Mouse (Mus musculus): ENCODE measurements around the gene Pdcd5.

Pdcd5 gene

GRCm38 (mm10) chr7:35640072-35640471 lies 7.2 kb downstream of the Pdcd5 start:
- no peak for DNase-seq

DNA sequence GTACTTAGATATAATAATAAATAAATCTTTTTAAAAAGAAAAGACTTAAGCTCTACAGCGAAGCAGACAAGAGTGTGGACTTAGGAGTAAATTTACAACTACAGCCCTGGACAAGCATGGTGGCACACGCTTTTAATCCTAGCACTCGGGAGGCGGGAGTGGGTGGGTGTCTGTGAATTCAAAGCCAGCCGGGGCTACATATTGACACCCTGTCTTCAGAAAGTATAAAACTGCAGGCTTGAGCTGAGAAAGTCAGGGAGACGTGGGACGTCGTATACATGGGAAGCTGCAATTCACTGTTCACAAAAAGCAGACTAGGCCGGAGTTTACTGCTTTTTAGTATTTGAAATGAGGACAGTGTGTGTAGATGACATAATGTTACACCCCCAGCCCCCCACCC lies 10.4 kb downstream of the Pdcd5 start:
- DNase-seq = no peak

DNA sequence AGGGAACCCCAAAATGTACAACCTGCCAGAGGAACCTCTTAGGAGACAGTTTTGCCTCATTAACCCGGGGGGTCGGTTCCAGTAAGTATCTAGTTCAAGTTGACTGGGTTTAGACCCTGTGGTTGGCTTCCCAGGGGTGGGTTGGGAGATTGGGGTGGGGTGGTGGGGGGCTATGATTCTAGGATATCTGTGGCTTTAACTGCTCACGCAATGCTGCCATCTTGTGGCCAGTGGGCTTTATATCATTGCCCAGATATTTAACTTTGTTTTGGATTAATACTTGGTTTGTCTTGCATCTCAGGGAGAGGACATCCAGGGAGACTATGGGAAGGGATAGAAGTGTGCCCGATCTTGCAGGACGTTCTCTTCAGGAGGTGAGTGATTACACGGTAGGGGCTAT lies 11.1 kb downstream of the Pdcd5 start:
- DNase-seq = peak; percentile 75

DNA sequence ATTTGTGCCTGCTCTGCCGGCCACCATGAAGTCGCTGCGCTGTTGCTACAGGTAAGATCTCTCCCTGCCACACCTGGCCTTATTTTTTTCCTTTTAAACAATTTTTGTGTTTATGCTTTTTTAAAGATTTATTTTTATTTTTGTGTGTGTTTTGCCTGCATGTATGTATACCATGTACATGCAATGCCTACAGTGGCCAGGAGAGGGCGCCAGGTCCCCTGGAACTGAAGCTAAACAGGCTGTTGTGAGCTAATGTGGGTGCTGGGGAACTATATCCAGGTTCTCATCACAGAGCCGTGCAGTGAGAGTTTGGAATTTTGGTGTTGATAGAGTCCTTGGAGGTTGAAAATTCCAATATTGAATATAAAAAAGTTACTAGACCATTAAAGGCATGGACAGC lies 18.8 kb downstream of the Pdcd5 start:
- DNase-seq = peak; percentile 73

DNA sequence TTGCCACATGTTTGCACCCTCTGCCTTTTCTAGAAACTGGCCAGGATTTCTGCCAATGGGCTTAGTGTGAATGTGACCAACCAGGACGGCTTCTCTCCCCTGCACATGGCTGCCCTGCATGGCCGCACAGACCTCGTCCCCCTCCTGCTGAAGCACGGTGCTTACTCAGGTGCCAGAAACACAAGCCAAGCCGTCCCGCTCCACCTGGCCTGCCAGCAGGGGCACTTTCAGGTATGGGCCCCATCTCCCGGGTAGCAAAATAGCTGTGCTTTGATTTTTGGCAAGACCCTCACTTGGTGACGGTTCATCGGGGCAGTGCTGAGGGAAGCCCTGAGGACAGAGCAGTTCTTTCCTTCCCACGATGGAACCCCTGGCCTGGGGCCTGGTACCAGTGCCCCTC lies 19.9 kb downstream of the Pdcd5 start:
- no peak for DNase-seq

GRCm38 (mm10) chr7:35626038-35626437 lies 21.3 kb downstream of the Pdcd5 start:
- no peak for DNase-seq

- no peak for DNase-seq
These were observed 24.7 kb downstream of the Pdcd5 start for GRCm38 (mm10) chr7:35622626-35623025.

- DNase-seq = no peak
These were observed 29.8 kb downstream of the Pdcd5 start for GRCm38 (mm10) chr7:35617513-35617912.

GRCm38 (mm10) chr7:35609245-35609644 lies 38.1 kb downstream of the Pdcd5 start:
- DNase-seq = no peak

DNA sequence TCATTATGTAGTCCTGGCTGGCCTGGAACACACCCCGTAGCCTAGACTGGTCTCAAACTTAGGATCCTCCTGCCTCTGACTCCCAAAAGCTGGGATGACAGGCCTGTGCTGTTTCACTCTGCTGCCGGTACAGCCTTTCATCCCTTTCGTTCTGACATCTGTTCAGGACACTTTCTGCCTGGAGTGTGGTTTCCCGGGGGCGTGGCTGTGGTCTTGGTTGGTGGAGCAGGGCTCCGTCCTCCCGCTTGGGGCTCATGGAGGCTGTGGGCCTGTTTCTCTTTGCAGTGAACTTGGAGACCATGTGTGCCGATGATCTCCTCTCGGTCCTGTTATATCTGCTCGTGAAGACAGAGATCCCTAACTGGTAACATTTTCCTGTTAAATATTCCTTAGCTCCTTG lies 40.5 kb downstream of the Pdcd5 start:
- no peak for DNase-seq

DNA sequence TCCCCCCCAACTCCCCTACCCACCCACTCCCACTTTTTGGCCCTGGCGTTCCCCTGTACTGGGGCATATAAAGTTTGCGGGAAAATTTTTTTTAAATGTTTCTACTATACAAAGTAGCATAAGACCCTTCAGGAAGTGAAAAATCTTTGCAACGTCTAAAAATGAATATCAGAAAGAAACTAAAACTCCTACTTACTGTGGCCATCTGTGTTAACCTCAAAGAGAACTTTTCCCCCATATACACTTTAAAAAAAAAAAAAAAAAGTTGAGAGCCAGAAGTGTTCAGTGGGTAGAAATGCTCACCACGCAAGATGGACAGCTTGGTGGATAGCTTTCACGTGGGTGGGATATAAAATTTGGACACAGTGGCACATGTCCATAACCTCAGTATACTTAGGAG lies 44.6 kb downstream of the Pdcd5 start:
- DNase-seq = no peak

DNA sequence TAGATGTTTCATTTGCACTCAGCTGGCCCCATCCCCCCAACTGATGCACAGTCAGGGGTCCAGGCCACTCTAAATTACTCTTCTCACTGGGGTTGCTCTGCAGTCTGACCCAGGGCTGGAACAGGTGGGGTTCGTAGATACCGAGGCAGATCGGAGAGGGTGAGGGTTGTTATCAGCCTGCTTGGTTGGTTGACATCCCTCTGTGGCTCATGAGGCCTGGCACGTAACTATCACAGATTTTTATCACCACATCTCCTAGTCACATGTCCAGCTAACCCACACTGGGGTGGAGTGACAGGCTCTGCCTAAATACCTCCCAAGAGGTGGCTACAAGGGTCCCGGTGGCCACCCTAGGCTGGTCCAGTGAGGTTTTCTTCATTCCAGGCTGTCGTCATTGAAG lies 46.2 kb downstream of the Pdcd5 start:
- DNase-seq = no peak

DNA sequence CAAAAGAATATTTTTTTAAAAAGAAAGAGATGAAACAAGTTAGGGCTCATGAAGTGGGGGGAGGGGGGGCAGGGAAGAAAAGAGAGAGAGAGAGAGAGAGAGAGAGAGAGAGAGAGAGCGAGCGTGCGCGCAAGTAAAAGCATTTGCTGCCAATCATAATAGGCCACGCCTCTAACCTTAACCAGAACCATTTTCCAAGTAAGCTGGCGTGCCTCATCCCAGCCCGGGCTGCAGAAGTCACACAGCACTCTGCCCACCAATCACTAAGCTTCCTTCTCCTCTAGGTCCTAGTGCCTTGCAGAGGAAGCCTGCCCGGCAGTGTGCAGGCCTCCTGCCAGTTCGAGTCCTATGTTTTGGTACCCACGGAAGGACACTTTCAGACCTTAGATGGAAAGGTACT lies 47.3 kb downstream of the Pdcd5 start:
- no peak for DNase-seq

- DNase-seq = no peak
These were observed 47.8 kb downstream of the Pdcd5 start for GRCm38 (mm10) chr7:35599492-35599891.

DNA sequence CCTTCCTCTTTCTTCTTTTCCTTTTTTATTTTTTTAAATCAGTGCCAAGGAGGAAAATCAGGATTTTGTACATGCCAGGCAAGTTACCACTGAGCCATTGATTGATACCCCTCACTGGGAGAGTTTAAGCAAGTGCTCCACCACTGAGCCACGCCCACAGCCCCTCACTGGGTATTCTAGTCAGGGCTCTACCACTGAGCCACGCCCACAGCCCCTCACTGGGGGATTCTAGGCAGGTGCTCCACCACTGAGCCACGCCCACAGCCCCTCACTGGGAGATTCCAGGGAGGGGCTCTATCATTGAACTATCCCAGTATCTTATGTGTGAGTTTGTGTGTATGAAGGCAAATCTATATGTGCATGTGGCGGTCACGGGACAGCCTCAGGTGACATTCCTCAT lies 53.0 kb downstream of the Pdcd5 start:
- no peak for DNase-seq
